Mouse (Mus musculus) midbrain, embryonic 14.5 days (tissue): ENCODE results near the gene Eps8l1. TPM values are rescaled to one million over a fixed set of nuclear protein-coding genes. Genes with fewer than 3 reads are reported as not detected.

Experiments used
- ATAC-seq: fragments of 200-750 bp; cut with Nextera tagmentation; 2 replicates; pipeline ENCODE4 v1.8.0; 2017; ENCODE audit warnings: moderate number of reproducible peaks, moderate library complexity; ENCODE audit not compliant: low FRiP score, low TSS enrichment
- DNase-seq: peaks from one replicate; pipeline ENCODE4 v3.0.0-alpha.2; 2015
- H3K27ac ChIP-seq: fragments of 300-500 bp; sonication (generic); replicated peaks from 2 replicates; pipeline ENCODE4 v1.5.1; 2014; ENCODE audit warnings: mild to moderate bottlenecking, low read depth, low read length, moderate library complexity
- H3K27me3 ChIP-seq: fragments of 300-500 bp; sonication (generic); 2 replicates; pipeline ENCODE4 v1.6.1; 2014; ENCODE audit warnings: low read length, control low read depth, mixed read lengths; ENCODE audit not compliant: control insufficient read depth, insufficient read depth
- H3K36me3 ChIP-seq: fragments of 300-500 bp; sonication (generic); 2 replicates; pipeline ENCODE4 v1.6.1; 2014; ENCODE audit warnings: low read length, control low read depth; ENCODE audit not compliant: control insufficient read depth, insufficient read depth
- H3K4me1 ChIP-seq: fragments of 300-500 bp; sonication (generic); 2 replicates; pipeline ENCODE4 v1.6.1; 2014; ENCODE audit warnings: mild to moderate bottlenecking, antibody characterized with exemption, low read length, control low read depth; ENCODE audit not compliant: control insufficient read depth, insufficient read depth
- H3K4me2 ChIP-seq: fragments of 300-500 bp; sonication (generic); 2 replicates; pipeline ENCODE4 v1.6.1; 2014; ENCODE audit warnings: mild to moderate bottlenecking, low read length, moderate library complexity
- H3K4me3 ChIP-seq: fragments of 300-500 bp; sonication (generic); replicated peaks from 2 replicates; pipeline ENCODE4 v1.5.1; 2014; ENCODE audit warnings: low read depth, low read length
- H3K9ac ChIP-seq: fragments of 300-500 bp; sonication (generic); replicated peaks from 2 replicates; pipeline ENCODE4 v1.6.1; 2014; ENCODE audit warnings: mild to moderate bottlenecking, low read length, moderate library complexity
- H3K9me3 ChIP-seq: fragments of 300-500 bp; sonication (generic); 2 replicates; pipeline ENCODE4 v1.6.1; 2016; ENCODE audit warnings: low read length, control low read depth, mixed read lengths; ENCODE audit not compliant: control insufficient read depth
- WGBS: fragments of 180-500 bp; shearing (Covaris S2); extraction: QIAGEN DNeasy Blood & Tissue Kit; methylation state at CpG from one replicate; pipeline ENCODE4 v1.1.7; 2014; 5-methylcytosine and 5-hydroxymethylcytosine counted together
- polyA plus RNA-seq: library from polyadenylated mRNA; unstranded; fragments of >200 nt; fragmentation: Nextera tagmentation; extraction: Ambion mirVana; gene quantifications from 2 replicates; pipeline ENCODE4 v1.2.1, GENCODE M21; 2014

The Eps8l1 gene
- polyA plus RNA-seq, 1 experiment from 2014 or later = 9.1 TPM

DNA sequence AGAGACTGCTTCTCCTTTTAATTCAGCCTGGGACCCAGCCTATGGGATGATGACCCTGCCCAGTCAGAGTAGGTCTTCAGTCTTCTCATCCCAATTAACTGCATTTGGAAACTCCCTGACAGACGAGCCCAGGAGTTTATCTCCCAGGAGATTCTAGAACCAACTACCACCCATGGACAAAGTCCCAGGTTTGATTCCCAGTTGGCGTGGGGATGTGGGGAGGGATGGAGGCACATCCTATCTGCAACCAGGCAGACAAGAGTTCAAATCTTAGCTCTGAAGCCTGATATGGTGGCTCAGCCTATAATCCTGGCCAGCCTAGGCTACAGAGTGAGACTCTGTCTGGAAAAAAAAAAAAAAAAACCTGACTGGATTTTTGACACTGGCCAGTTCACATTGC is 22.8 kb upstream of the Eps8l1 start:
- ATAC-seq = no peak
- Histone ChIP-seq H3K36me3 (peaks cover 82% of the 10 kb centered on the region), H3K27ac (no peak overlapping the region), H3K4me3 (no peak overlapping the region), H3K9me3 (no peaks in the 10 kb centered on the region), H3K27me3 (no peaks in the 10 kb centered on the region), H3K9ac (no peak overlapping the region), H3K4me1 (no peaks in the 10 kb centered on the region), H3K4me2 (no peak overlapping the region)
- WGBS = 92% methylated on average over 2 of the region's 2 CpGs
- DNase-seq = no peak

DNA sequence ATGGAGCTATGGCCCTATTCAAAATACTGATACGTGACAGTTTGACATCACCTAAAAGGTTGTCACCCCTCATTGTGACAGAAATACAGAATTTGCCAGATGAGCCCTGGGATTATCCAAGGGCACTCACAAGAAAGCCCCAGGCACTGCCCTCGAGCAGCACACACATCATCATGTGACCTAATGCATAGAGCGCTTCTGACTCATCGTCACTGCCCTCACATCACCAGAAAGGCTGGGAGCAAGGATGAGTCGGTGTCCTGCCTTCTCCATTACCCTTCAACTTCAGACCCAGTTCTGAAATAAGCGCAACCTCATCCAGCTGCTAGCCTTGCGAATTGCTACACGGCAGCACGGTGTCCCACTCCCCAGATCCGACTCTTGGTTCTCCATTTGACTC is 19.9 kb upstream of the Eps8l1 start:
- no peak overlapping the region for H3K9ac ChIP-seq
- H3K27ac ChIP-seq = no peak overlapping the region
- H3K27me3 ChIP-seq = no peaks in the 10 kb centered on the region
- H3K4me3 ChIP-seq = no peak overlapping the region
- H3K4me1 ChIP-seq = 0 out of 2 replicates have a peak, but pooled peaks cover 4% of the 10 kb centered on the region
- DNase-seq = no peak
- H3K9me3 ChIP-seq = no peaks in the 10 kb centered on the region
- ATAC-seq = no peak
- H3K4me2 ChIP-seq = no peak overlapping the region
- WGBS = 93% methylated on average over 10 of the region's 10 CpGs
- peaks cover 66% of the 10 kb centered on the region for H3K36me3 ChIP-seq

DNA sequence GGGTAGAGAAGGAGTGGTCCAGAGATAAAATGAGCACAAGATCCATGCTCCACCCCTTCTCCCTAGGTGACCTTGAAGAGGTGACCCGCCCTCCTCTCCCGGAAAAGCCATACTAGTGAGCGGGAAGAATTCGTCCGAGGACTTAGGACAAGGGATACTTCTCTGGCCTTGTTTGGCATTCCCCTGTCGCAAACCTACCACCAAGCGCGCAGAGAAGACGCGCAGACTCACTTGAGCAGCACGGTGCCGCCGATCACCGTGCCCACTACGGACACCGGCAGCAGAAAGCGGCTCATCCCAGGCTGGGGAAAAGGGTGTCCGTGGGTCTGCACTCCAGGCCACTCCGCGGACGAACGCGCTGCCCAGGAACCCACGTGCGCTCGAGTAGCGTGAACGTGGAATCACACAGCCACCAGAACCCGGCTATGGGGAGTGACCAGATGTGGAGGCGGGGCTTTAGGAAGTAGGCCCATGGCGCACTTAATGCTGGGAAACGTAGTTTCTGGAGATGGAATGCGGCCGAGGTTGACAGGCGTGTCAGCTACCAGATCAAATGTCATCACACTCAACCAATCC is 15.2 kb upstream of the Eps8l1 start, which contains the start of gene Rdh13:
Gene Rdh13, minus strand, starts transcription at position 434 of the 576 bp plus-strand sequence.
- Histone ChIP-seq H3K36me3 (peaks cover 34% of the 10 kb centered on the region), H3K27ac (peak within 1 kb of the TSS; percentile 71), H3K4me1 (0 out of 2 replicates have a peak, but pooled peaks cover 4% of the 10 kb centered on the region), H3K27me3 (no peaks in the 10 kb centered on the region), H3K9ac (peak within 1 kb of the TSS; percentile 70), H3K4me2 (peak within 1 kb of the TSS; percentile 63), H3K4me3 (peak within 1 kb of the TSS; percentile 84), H3K9me3 (no peaks in the 10 kb centered on the region)
- under 1% methylated on average over 35 of the region's 35 CpGs for WGBS
- ATAC-seq (peak; percentile 92), DNase-seq (peak; percentile 93)

DNA sequence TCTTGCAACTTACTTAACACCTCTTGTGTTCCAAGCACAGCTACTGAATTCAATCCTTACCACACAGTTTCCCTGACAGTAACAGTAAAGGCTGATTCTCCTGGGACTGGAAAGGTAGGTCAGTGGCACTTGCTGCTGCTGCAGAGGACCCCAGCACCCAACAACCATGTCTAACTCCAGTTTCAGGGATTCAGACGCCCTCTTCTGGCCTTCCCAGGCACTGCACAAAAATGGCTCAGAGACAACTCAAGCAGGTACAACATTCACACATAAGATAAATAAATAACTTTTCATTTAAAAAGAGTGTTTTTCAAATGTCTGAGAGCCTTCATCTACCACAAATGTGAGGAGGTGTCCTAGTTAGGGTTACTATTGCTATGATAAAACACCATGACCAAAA is 13.3 kb upstream of the Eps8l1 start:
- Histone ChIP-seq H3K4me2 (no peak overlapping the region), H3K36me3 (peaks cover 17% of the 10 kb centered on the region), H3K9me3 (no peaks in the 10 kb centered on the region), H3K27ac (no peak overlapping the region), H3K9ac (no peak overlapping the region), H3K27me3 (no peaks in the 10 kb centered on the region), H3K4me1 (0 out of 2 replicates have a peak, but pooled peaks cover 4% of the 10 kb centered on the region), H3K4me3 (no peak overlapping the region)
- 5% methylated on average over 1 of the region's 1 CpGs for WGBS
- DNase-seq = no peak
- ATAC-seq = no peak

DNA sequence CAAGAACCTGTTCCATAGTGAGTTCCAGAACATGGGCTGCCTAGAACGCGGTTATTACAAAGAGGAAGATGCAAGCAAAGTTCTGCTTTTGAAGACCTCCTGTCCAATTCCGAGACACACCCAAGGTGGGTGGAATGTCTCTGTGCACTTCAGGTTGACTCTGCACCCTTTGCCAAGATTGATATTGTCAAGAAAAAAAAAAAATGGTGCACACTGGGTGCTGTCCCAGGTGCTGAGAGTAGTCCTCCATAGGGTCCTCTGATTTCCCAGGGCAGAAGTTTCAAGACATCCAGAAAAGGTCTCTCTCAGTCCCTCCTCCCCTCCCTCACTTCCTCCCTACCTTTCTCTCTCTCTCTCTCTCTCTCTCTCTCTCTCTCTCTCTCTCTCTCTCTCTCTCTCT is 12.0 kb upstream of the Eps8l1 start:
- Histone ChIP-seq H3K27ac (no peak overlapping the region), H3K36me3 (peaks cover 4% of the 10 kb centered on the region; the same call in 1 of the 2 replicates), H3K4me2 (no peak overlapping the region), H3K9ac (no peak overlapping the region), H3K4me3 (no peak overlapping the region), H3K27me3 (no peaks in the 10 kb centered on the region), H3K9me3 (no peaks in the 10 kb centered on the region), H3K4me1 (0 out of 2 replicates have a peak, but pooled peaks cover 4% of the 10 kb centered on the region)
- no peak for DNase-seq
- WGBS = 93% methylated on average over 3 of the region's 3 CpGs
- no peak for ATAC-seq

DNA sequence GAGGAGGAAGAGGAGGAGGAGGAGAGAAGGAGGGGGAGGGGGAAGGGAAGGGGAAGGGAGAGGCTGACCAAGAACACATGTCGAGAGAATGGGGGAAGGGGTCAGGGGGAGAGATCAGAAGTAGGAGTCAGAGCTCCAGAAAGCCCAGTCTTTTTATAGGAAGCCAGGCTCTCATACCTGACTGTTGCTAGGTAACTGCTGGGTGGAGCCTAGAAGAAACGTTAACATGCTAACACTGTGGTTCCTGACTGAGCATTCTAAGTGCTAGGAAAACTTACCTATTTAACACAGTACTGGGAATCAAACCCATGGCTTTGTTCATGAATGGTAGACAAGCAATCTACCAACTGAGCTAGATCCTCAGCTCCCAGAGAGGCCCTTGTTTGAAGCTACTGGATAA is 11.3 kb upstream of the Eps8l1 start:
- H3K27ac ChIP-seq = no peak overlapping the region
- H3K9ac ChIP-seq = no peak overlapping the region
- ATAC-seq = no peak
- WGBS = 7% methylated on average over 2 of the region's 2 CpGs
- H3K36me3 ChIP-seq = no peaks in the 10 kb centered on the region
- no peaks in the 10 kb centered on the region for H3K9me3 ChIP-seq
- no peak overlapping the region for H3K4me3 ChIP-seq
- H3K4me1 ChIP-seq = 0 out of 2 replicates have a peak, but pooled peaks cover 4% of the 10 kb centered on the region
- no peaks in the 10 kb centered on the region for H3K27me3 ChIP-seq
- no peak for DNase-seq
- H3K4me2 ChIP-seq = no peak overlapping the region

DNA sequence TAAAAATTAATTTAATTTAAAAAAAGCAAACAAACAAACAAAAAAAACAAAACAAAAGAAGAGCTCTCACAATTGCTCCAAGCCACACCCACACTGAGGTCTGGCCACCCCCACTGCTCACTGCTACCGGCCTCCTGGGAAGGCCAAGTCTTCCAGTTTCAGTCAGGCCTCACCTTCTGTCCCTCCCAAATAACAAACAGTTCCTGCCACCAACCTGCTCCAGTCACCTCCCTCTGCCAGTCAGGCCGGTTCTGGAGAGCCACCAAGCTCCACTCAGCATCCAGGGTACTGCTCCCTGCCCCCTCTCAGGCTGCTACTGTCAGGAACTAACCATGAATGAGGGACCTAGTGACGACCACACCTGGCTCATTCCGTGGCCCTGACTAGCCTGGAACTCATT is 7.8 kb upstream of the Eps8l1 start:
- H3K27ac ChIP-seq = no peak overlapping the region
- no peak overlapping the region for H3K9ac ChIP-seq
- no peaks in the 10 kb centered on the region for H3K4me1 ChIP-seq
- ATAC-seq = no peak
- no peaks in the 10 kb centered on the region for H3K36me3 ChIP-seq
- no peak overlapping the region for H3K4me2 ChIP-seq
- H3K9me3 ChIP-seq = no peaks in the 10 kb centered on the region
- 39% methylated on average over 4 of the region's 4 CpGs for WGBS
- H3K4me3 ChIP-seq = no peak overlapping the region
- no peak for DNase-seq
- no peaks in the 10 kb centered on the region for H3K27me3 ChIP-seq

DNA sequence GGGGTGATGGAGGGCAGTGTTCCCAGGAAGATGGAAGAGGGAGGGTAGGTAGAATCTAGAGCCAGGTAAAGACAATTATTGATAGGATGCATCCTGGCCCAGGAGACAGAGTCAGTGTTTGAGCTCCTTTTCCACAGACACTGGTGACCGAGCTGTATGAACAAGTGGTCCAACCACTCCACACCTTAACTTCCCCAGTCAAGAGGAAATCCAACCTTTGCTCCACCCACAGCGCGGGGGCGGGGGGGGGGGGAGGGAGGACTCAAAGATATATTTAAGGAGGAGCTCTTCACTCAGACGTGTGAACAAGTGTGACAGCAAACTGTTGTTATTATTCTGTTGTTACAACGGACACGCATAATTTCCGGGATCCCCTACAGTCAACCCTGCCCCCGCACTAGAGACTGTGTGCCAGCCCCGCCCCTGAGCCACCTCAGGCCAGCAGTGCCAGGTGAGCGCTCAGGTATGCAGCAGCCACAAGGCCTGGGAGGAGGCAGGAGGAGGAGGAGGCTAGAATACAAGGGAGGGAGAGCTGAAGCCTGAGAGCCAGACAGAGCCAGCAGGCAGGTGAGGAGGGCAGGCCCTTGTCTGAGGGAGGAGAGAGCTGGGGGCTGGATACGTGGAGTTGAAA is 3.8 kb downstream of the Eps8l1 start:
- Histone ChIP-seq H3K4me1 (no peaks in the 10 kb centered on the region), H3K27ac (no peak overlapping the region), H3K4me3 (no peak overlapping the region), H3K36me3 (no peaks in the 10 kb centered on the region), H3K9ac (no peak overlapping the region), H3K4me2 (no peak overlapping the region), H3K27me3 (no peaks in the 10 kb centered on the region), H3K9me3 (no peaks in the 10 kb centered on the region)
- WGBS = 16% methylated on average over 12 of the region's 12 CpGs
- DNase-seq = no peak
- no peak for ATAC-seq

DNA sequence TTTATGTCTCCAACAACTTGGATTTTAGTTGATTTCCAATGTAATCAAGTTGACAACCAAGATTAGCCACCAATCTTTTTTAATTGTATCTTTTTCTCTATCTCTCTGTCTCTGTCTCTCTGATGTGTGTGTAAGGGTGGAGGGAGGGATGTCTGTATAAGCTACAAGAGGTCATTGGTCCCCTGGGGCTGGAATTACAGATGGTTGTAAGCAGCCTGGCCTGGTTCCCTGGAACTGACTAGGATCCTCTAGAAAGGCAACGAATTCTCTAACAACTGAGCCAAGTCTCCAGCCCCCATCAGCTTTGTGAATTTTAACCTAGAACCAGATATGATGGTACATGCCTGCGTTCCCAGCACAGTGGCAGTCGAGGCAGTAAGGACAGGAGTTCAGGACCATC is 7.3 kb downstream of the Eps8l1 start:
- peaks cover 9% of the 10 kb centered on the region for H3K27me3 ChIP-seq
- 0 out of 2 replicates have a peak, but pooled peaks cover 7% of the 10 kb centered on the region for H3K4me1 ChIP-seq
- H3K9me3 ChIP-seq = no peaks in the 10 kb centered on the region
- H3K4me2 ChIP-seq = no peak overlapping the region
- no peak overlapping the region for H3K27ac ChIP-seq
- no peaks in the 10 kb centered on the region for H3K36me3 ChIP-seq
- 74% methylated on average over 3 of the region's 3 CpGs for whole genome bisulfite sequencing
- DNase-seq (no peak), ATAC-seq (no peak)
- no peak overlapping the region for H3K9ac ChIP-seq
- H3K4me3 ChIP-seq = no peak overlapping the region
